ENCODE assay signal across 8 mouse cellular contexts in the genomic region with DNA sequence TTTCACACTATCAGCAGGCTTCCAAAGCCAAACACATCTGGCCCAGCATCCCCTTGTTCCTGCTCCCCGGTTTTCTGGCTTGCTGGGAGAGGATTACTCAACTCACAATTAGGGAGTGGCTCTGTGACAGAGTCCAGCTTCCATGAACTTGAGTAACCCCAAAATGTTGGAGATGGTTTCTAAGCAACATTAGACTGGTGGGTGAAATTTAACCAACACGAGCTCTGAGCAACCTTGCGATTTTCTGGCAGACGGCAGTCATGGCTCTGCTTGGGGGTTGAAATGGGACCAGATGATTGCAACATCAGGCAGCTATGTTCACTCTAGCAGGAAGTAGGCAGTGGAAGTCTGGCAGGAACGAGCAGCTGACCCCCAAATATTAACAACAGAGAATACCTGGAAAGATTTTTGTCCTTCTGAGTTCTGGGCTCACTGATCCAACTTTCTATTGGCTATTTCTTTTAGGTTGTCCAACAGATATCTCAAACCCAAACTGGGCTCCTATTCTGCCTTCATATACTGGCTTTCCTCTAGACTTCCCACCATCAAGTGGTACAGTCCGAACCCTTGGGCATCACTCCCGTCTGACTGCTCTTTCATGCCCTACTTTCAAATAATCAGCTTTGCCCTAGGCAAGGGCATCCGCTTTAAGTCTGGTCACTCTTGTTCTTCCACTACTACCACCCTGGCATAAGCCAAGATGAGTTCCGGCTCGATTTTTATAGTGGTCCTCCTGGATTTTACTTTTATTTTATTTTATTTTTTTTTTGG. TPM values are rescaled to one million over a fixed set of nuclear protein-coding genes. Genes with fewer than 3 reads are reported as not detected.
DNase-seq lines count a peak whose midpoint lies in the region; ATAC-seq lines count a peak whose summit lies in the region.
"Had no signal": no experiment of that assay in that cellular context is flagged by ENCODE, and none has a peak within 500 bp of the region (broad histone marks: within the 10 kb centered on the region; RNA-seq: fewer than 3 reads in every experiment).

No protein-coding gene starts in this region.

- no peak overlapping the region for H3K27ac ChIP-seq in intestine, embryonic 14.5 days (ENCODE audit: low read depth)
- H3K27ac ChIP-seq in liver, embryonic 16.5 days (ENCODE audit: low read length): peak overlapping the region; percentile 20

- no peaks in the 10 kb centered on the region for H3K4me1 ChIP-seq in intestine, embryonic 14.5 days (replicated peaks; ENCODE audit: control insufficient read depth, insufficient read depth, low read length)
- H3K4me1 ChIP-seq in liver, embryonic 16.5 days (ENCODE audit: control insufficient read depth, low read depth, low read length): no peaks in the 10 kb centered on the region

- no peaks in the 10 kb centered on the region for H3K9me3 ChIP-seq in intestine, embryonic 14.5 days (ENCODE audit: control insufficient read depth, low read length)
- H3K9me3 ChIP-seq in liver, embryonic 16.5 days (replicated peaks; ENCODE audit: control insufficient read depth, low read length): no peaks in the 10 kb centered on the region

- no peaks in the 10 kb centered on the region for H3K36me3 ChIP-seq in intestine, embryonic 14.5 days (ENCODE audit: control insufficient read depth, insufficient read depth, low read length)
- no peaks in the 10 kb centered on the region for H3K36me3 ChIP-seq in liver, embryonic 16.5 days (ENCODE audit: control insufficient read depth, insufficient read depth)

- no peak overlapping the region for H3K9ac ChIP-seq in intestine, embryonic 14.5 days (ENCODE audit: low read length)
- no peak overlapping the region for H3K9ac ChIP-seq in liver, embryonic 16.5 days (ENCODE audit: low read depth, low read length)

- peak; percentile 90 for DNase-seq in NIH3T3 (ENCODE audit: low read depth)
- peak; percentile 51 to 56 for DNase-seq in adrenal gland, postnatal 36 days
- DNase-seq in intestine, embryonic 14.5 days (ENCODE audit: low spot score): no peak
- DNase-seq in frontal cortex, postnatal 25 days (ENCODE audit: low spot score in 2 of 2): no peak
- no peak for DNase-seq in frontal cortex, postnatal 14 days (ENCODE audit: low spot score in 2 of 2)
- DNase-seq in thymus, postnatal 36 days: no peak

- WGBS in intestine, embryonic 14.5 days: 75% methylated on average over 10 of the region's 10 CpGs
- 59% methylated on average over 10 of the region's 10 CpGs for WGBS in liver, embryonic 16.5 days (ENCODE audit: insufficient replicate concordance)

- H3K4me2 ChIP-seq in intestine, embryonic 14.5 days (ENCODE audit: low read length): no peak overlapping the region
- H3K4me2 ChIP-seq in liver, embryonic 16.5 days (ENCODE audit: low read depth, low read length): no peak overlapping the region

- ATAC-seq in intestine, embryonic 14.5 days (replicated peaks; ENCODE audit: low FRiP score, low TSS enrichment, low read depth): peak; percentile 87
- peak; percentile 90 for ATAC-seq in liver, embryonic 16.5 days (ENCODE audit: low read depth)

- no peak overlapping the region for H3K4me3 ChIP-seq in intestine, embryonic 14.5 days (ENCODE audit: low read depth, low read length)
- no peak overlapping the region for H3K4me3 ChIP-seq in liver, embryonic 16.5 days (ENCODE audit: low read depth, low read length)

- no peaks in the 10 kb centered on the region for H3K27me3 ChIP-seq in intestine, embryonic 14.5 days (replicated peaks; ENCODE audit: control insufficient read depth, insufficient read depth, low read length)
- H3K27me3 ChIP-seq in liver, embryonic 16.5 days (ENCODE audit: control insufficient read depth, insufficient read depth, low read depth, low read length): no peaks in the 10 kb centered on the region

RNA-seq across cellular contexts. Expression of a gene that starts 4.0 kb away (rescaled TPM):
- under 1 TPM in 1 of 2 experiments, not detected in 1; 0.26 TPM for total RNA-seq in adrenal gland, postnatal 36 days (2021)
- polyA plus RNA-seq in intestine, embryonic 14.5 days (2014; fragmentation: Nextera tagmentation; extraction: Ambion mirVana): 0.45 and 0.89 TPM in 2 replicates
- polyA plus RNA-seq in liver, embryonic 16.5 days (2015; fragmentation: Nextera tagmentation; extraction: Ambion mirVana): 0.51 and 0.78 TPM in 2 replicates

RNA-seq across cellular contexts. Expression of a gene that starts 24.8 kb away (rescaled TPM):
- 10 to 100 TPM; 27.8 to 34.4 TPM for total RNA-seq in adrenal gland, postnatal 36 days (2021)
- polyA plus RNA-seq in intestine, embryonic 14.5 days (2014; fragmentation: Nextera tagmentation; extraction: Ambion mirVana): 11.7 and 11.9 TPM in 2 replicates
- polyA plus RNA-seq in liver, embryonic 16.5 days (2015; fragmentation: Nextera tagmentation; extraction: Ambion mirVana): 1.4 TPM in 2 replicates

RNA-seq across cellular contexts. Expression of a gene that starts 25.2 kb away (rescaled TPM):
- 10 to 100 TPM in 1 of 2 experiments, 1 to 10 TPM in 1; 9.9 to 11.5 TPM for total RNA-seq in adrenal gland, postnatal 36 days (2021)
- not detected in 2 replicates for polyA plus RNA-seq in intestine, embryonic 14.5 days (2014; fragmentation: Nextera tagmentation; extraction: Ambion mirVana)
- polyA plus RNA-seq in liver, embryonic 16.5 days (2015; fragmentation: Nextera tagmentation; extraction: Ambion mirVana): not detected in 2 replicates
- polyA plus RNA-seq: limb, embryonic 11.5 days had no signal

Comparison
In these comparisons a context has a peak if more than half of its experiments do, and no peak if none do; other contexts are left out.
1. DNase-seq: peak in NIH3T3 (single experiment) and adrenal gland, postnatal 36 days (2 of 2); none in intestine, embryonic 14.5 days (single experiment), frontal cortex, postnatal 25 days (0 of 2), frontal cortex, postnatal 14 days (0 of 2) and thymus, postnatal 36 days (0 of 2).